Mouse (Mus musculus) cerebellum, adult 2 months (tissue): ENCODE results near the gene Hmga1. TPM values are rescaled to one million over a fixed set of nuclear protein-coding genes. Genes with fewer than 3 reads are reported as not detected.

ENCODE experiments used
- DNase-seq, 2 experiments: peaks; one replicate each; pipeline ENCODE4 v3.0.0; 2021
- H3K27ac ChIP-seq: fragments of 200-500 bp; 2 replicates; pipeline ENCODE4 v1.5.1; 2012; ENCODE audit warnings: low read length, control low read depth, inconsistent platforms; ENCODE audit not compliant: insufficient read depth
- H3K27me3 ChIP-seq: fragments of 200-500 bp; 2 replicates; pipeline ENCODE4 v1.6.1; 2012; ENCODE audit warnings: inconsistent platforms, mild to moderate bottlenecking, low read length, moderate library complexity; ENCODE audit not compliant: control insufficient read depth, insufficient read depth
- H3K4me1 ChIP-seq: fragments of 200-500 bp; 2 replicates; pipeline ENCODE4 v1.6.1; 2011; ENCODE audit warnings: low read length; ENCODE audit not compliant: control insufficient read depth, insufficient read depth
- H3K4me3 ChIP-seq: fragments of 200-500 bp; replicated peaks from 2 replicates; pipeline ENCODE3; 2011; ENCODE audit warnings: mild to moderate bottlenecking, low read depth, low read length, control low read depth; ENCODE audit not compliant: insufficient read depth
- CTCF ChIP-seq: fragments of 200-500 bp; IDR thresholded peaks from 2 replicates; pipeline ENCODE4 v1.5.1; 2011; ENCODE audit warnings: low read depth, mild to moderate bottlenecking, control low read depth, low read length, moderate library complexity, borderline replicate concordance; ENCODE audit not compliant: insufficient read depth
- POLR2A ChIP-seq: fragments of 200-500 bp; IDR thresholded peaks from 2 replicates; pipeline ENCODE4 v1.6.1; 2011; ENCODE audit warnings: low read length, control low read depth, borderline replicate concordance; ENCODE audit not compliant: insufficient read depth
- WGBS: fragments of 180-500 bp; shearing (Covaris S2); methylation state at CpG from one replicate; pipeline ENCODE4 v1.1.7; 2018; 5-methylcytosine and 5-hydroxymethylcytosine counted together
- polyA plus RNA-seq: library from polyadenylated mRNA; depleted of rRNA; stranded (reverse); fragments of >200 nt; gene quantifications from 2 replicates; pipeline ENCODE4 v1.2.3, GENCODE M21; 2012; rRNA removed

The Hmga1 gene
- polyA plus RNA-seq, result 124 and 133 TPM in 2 replicates

GRCm38 (mm10) chr17:27556315-27557011 lies at the start of gene Hmga1:
Gene Hmga1 (plus strand): TSS chr17:27556497.
- Histone ChIP-seq H3K27me3 (no peaks in the 10 kb centered on the region), H3K27ac (peak within 1 kb of the TSS; percentile 80), H3K4me3 (peak within 1 kb of the TSS; percentile 85), H3K4me1 (peaks cover 19% of the 10 kb centered on the region)
- DNase-seq, result peak; percentile 86 to 88
- TF ChIP-seq CTCF (no peak), POLR2A (peak; percentile 43)
- under 1% methylated on average over 79 of the region's 79 CpGs for WGBS

- H3K4me1 ChIP-seq, result peaks cover 55% of the 10 kb centered on the region
- TF ChIP-seq POLR2A, result no peak
- no peak for TF ChIP-seq CTCF
- 14% methylated on average over 7 of the region's 7 CpGs for WGBS
Observed at GRCm38 (mm10) chr17:27506871-27507590, 49.3 kb upstream of the Hmga1 start.

GRCm38 (mm10) chr17:27507591-27507945 lies 48.7 kb upstream of the Hmga1 start:
- Histone ChIP-seq H3K27me3 (no peaks in the 10 kb centered on the region), H3K4me1 (peaks cover 52% of the 10 kb centered on the region), H3K27ac (peak overlapping the region; percentile 98), H3K4me3 (peak overlapping the region; percentile 81)
- WGBS, result 23% methylated on average over 7 of the region's 7 CpGs
- peak in 1 of 2 experiments; percentile 36 for DNase-seq
- TF ChIP-seq POLR2A (no peak), CTCF (no peak)

More at GRCm38 (mm10) chr17:27506871-27507590, 49.3 kb upstream of the Hmga1 start:
- H3K27ac ChIP-seq, result peak overlapping the region; percentile 98
- H3K4me3 ChIP-seq, result peak overlapping the region; percentile 81
- no peaks in the 10 kb centered on the region for H3K27me3 ChIP-seq
- DNase-seq, result peak; percentile 43 to 59

- Histone ChIP-seq H3K4me3 (peak overlapping the region; percentile 81), H3K4me1 (peaks cover 47% of the 10 kb centered on the region), H3K27me3 (no peaks in the 10 kb centered on the region), H3K27ac (peak overlapping the region; percentile 98)
- DNase-seq, result peak; percentile 55 to 60
- 15% methylated on average over 12 of the region's 12 CpGs for WGBS
- TF ChIP-seq POLR2A, result no peak
- no peak for TF ChIP-seq CTCF
Observed at GRCm38 (mm10) chr17:27508002-27508401, 48.3 kb upstream of the Hmga1 start.

GRCm38 (mm10) chr17:27508513-27508912 lies 47.8 kb upstream of the Hmga1 start:
- peak; percentile 45 to 62 for DNase-seq
- 16% methylated on average over 5 of the region's 5 CpGs for WGBS
- TF ChIP-seq POLR2A, result no peak
- TF ChIP-seq CTCF, result no peak
- peak overlapping the region; percentile 81 for H3K4me3 ChIP-seq
- no peaks in the 10 kb centered on the region for H3K27me3 ChIP-seq
- H3K4me1 ChIP-seq, result peaks cover 45% of the 10 kb centered on the region
- peak overlapping the region; percentile 98 for H3K27ac ChIP-seq

GRCm38 (mm10) chr17:27509056-27509455 lies 47.2 kb upstream of the Hmga1 start:
- TF ChIP-seq POLR2A (peak; percentile 35; the same call in 1 of the 2 replicates), CTCF (no peak)
- peaks cover 40% of the 10 kb centered on the region for H3K4me1 ChIP-seq
- WGBS, result 14% methylated on average over 5 of the region's 5 CpGs

GRCm38 (mm10) chr17:27510258-27511124 lies 45.8 kb upstream of the Hmga1 start:
- peak; percentile 12; the same call in 1 of the 2 replicates for TF ChIP-seq POLR2A
- TF ChIP-seq CTCF, result no peak
- H3K27ac ChIP-seq, result peak overlapping the region; percentile 98
- peak overlapping the region; percentile 81 for H3K4me3 ChIP-seq
- no peaks in the 10 kb centered on the region for H3K27me3 ChIP-seq
- peak; percentile 64 to 69 for DNase-seq
- peaks cover 25% of the 10 kb centered on the region for H3K4me1 ChIP-seq
- 9% methylated on average over 9 of the region's 9 CpGs for WGBS

More at GRCm38 (mm10) chr17:27509056-27509455, 47.2 kb upstream of the Hmga1 start:
- peak overlapping the region; percentile 81 for H3K4me3 ChIP-seq
- DNase-seq, result peak; percentile 53 to 64
- H3K27ac ChIP-seq, result peak overlapping the region; percentile 98
- H3K27me3 ChIP-seq, result no peaks in the 10 kb centered on the region
